Mouse (Mus musculus) lung, embryonic 14.5 days (tissue): Measurements from ENCODE around the gene Immp2l. TPM values are rescaled to one million over a fixed set of nuclear protein-coding genes. Genes with fewer than 3 reads are reported as not detected.

ENCODE experiments used
- ATAC-seq: fragments of 200-750 bp; cut with Nextera tagmentation; 2 replicates; pipeline ENCODE4 v1.8.0; 2017; ENCODE audit warnings: mild to moderate bottlenecking, moderate TSS enrichment, moderate library complexity; ENCODE audit not compliant: insufficient read depth
- DNase-seq: peaks from one replicate; pipeline ENCODE4 v3.0.0-alpha.2; 2015
- H3K27ac ChIP-seq: fragments of 300-500 bp; sonication (generic); 2 replicates; pipeline ENCODE4 v1.5.1; 2014; ENCODE audit warnings: low read depth, mild to moderate bottlenecking, moderate library complexity
- H3K27me3 ChIP-seq: fragments of 300-500 bp; sonication (generic); 2 replicates; pipeline ENCODE4 v1.6.1; 2014; ENCODE audit warnings: low read length, control low read depth; ENCODE audit not compliant: insufficient read depth
- H3K36me3 ChIP-seq: fragments of 300-500 bp; sonication (generic); 2 replicates; pipeline ENCODE4 v1.6.1; 2014; ENCODE audit warnings: control low read depth; ENCODE audit not compliant: insufficient read depth
- H3K4me1 ChIP-seq: fragments of 300-500 bp; sonication (generic); 2 replicates; pipeline ENCODE4 v1.6.1; 2014; ENCODE audit warnings: antibody characterized with exemption, control low read depth; ENCODE audit not compliant: insufficient read depth
- H3K4me2 ChIP-seq: fragments of 300-500 bp; sonication (generic); 2 replicates; pipeline ENCODE4 v1.6.1; 2014; ENCODE audit warnings: mild to moderate bottlenecking
- H3K4me3 ChIP-seq: fragments of 300-500 bp; sonication (generic); 2 replicates; pipeline ENCODE4 v1.5.1; 2014; ENCODE audit warnings: low read depth, low read length
- H3K9ac ChIP-seq: fragments of 300-500 bp; sonication (generic); 2 replicates; pipeline ENCODE4 v1.6.1; 2014
- H3K9me3 ChIP-seq: fragments of 300-500 bp; sonication (generic); 2 replicates; pipeline ENCODE4 v1.6.1; 2016; ENCODE audit warnings: low read depth, low read length, control low read depth
- CTCF ChIP-seq: IDR thresholded peaks from 2 replicates; pipeline ENCODE4 v1.5.1; 2016; ENCODE audit warnings: antibody characterized with exemption, low read depth
- WGBS: fragments of 180-500 bp; shearing (Covaris S2); extraction: QIAGEN DNeasy Blood & Tissue Kit; methylation state at CpG from one replicate; pipeline ENCODE4 v1.1.7; 2014; 5-methylcytosine and 5-hydroxymethylcytosine counted together
- polyA plus RNA-seq: library from polyadenylated mRNA; unstranded; fragments of >200 nt; fragmentation: Nextera tagmentation; extraction: Ambion mirVana; gene quantifications from 2 replicates; pipeline ENCODE4 v1.2.1, GENCODE M21; 2014

Immp2l gene
- polyA plus RNA-seq, 1 experiment from 2014 or later, result 12.5 TPM

DNA sequence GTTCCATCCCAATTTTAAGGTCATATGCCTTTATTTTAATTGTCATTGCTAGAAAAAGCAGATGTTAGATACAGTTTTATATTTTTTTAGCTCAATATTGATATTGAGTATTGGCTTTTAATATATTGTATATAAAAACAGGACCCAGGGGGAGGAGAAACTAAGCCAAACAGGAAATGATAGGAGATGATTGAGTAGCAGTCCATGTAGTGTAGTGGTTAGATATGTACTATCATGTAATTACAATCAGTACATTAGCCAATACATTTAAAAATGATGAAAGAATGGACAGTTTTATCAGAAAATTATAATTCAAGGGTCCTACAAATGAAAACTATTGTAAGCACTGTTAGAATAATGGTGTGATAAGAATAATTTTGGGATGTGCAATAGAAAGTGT is 94.5 kb downstream of the Immp2l start:
- DNase-seq, result no peak
- no peaks in the 10 kb centered on the region for H3K4me1 ChIP-seq
- H3K9me3 ChIP-seq, result no peaks in the 10 kb centered on the region
- no peak overlapping the region for H3K27ac ChIP-seq
- no peak overlapping the region for H3K9ac ChIP-seq
- ATAC-seq, result no peak
- no peaks in the 10 kb centered on the region for H3K27me3 ChIP-seq
- H3K4me3 ChIP-seq, result no peak overlapping the region
- H3K36me3 ChIP-seq, result no peaks in the 10 kb centered on the region
- no peak for TF ChIP-seq CTCF
- no peak overlapping the region for H3K4me2 ChIP-seq

DNA sequence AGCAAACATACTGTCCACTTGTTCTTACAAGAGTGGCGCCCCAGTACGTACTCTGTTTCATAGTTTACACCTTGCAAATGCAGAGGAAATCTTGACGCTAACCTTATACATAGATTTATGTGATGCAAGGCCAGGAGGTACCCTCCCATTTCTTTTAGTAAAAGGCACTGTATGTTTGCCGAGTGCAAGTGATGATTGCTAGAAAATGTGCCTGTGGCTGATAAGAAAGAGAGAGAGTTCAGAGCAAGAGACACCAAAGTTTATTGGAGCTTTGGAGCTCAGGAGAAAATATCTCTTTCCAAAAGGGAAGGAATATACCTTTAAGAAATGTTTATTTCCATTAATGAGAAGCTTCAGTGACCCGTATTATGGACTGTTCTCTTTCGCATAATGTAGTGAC is 95.8 kb downstream of the Immp2l start:
- Histone ChIP-seq H3K27me3 (no peaks in the 10 kb centered on the region), H3K9ac (no peak overlapping the region), H3K4me3 (no peak overlapping the region), H3K4me2 (no peak overlapping the region), H3K27ac (no peak overlapping the region), H3K4me1 (no peaks in the 10 kb centered on the region), H3K36me3 (no peaks in the 10 kb centered on the region), H3K9me3 (no peaks in the 10 kb centered on the region)
- DNase-seq, result no peak
- WGBS, result 58% methylated on average over 6 of the region's 6 CpGs
- no peak for ATAC-seq
- no peak for TF ChIP-seq CTCF

DNA sequence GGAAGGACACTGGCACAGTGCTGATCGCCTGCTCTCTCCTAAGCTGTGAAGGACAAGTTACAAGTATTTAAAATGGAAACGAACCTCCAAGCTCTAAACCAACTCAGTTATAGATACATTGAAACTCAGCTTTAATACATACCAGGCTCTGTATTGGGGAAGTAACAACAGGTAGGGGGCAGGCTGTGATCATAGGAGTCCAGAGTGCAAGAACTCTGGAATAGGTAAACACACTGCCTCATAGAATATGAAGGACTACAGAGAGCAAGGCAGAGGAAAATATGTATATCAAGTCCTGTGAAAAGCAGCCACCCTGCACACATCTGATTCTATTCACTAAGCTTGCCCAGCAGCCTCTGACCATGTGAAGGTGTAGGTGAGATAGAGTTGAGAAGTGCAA is 99.3 kb downstream of the Immp2l start:
- H3K9ac ChIP-seq, result no peak overlapping the region
- no peak overlapping the region for H3K27ac ChIP-seq
- H3K36me3 ChIP-seq, result no peaks in the 10 kb centered on the region
- H3K4me3 ChIP-seq, result no peak overlapping the region
- TF ChIP-seq CTCF, result peak; percentile 34
- no peak overlapping the region for H3K4me2 ChIP-seq
- H3K4me1 ChIP-seq, result no peaks in the 10 kb centered on the region
- 81% methylated on average over 2 of the region's 2 CpGs for WGBS
- no peaks in the 10 kb centered on the region for H3K27me3 ChIP-seq
- DNase-seq (no peak), ATAC-seq (no peak)
- no peaks in the 10 kb centered on the region for H3K9me3 ChIP-seq

DNA sequence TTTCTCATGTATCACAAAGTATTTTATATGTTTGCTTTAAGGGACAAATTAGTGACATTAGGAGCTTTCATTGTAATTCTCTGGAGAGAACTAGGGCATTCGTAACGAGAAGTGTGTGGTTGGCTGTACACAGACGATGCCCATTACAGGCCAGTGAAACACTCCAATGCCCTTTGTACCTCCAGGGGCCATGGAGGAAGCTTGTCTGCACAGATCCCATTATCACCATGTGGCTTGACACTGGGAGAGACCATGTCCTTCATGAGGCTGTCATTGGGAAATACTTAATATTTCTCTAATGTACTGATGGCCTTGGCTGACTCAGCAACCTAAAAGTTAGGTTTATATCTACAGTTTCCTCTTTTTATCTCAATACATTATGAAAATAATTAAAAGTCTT is 111.0 kb downstream of the Immp2l start:
- Histone ChIP-seq H3K36me3 (no peaks in the 10 kb centered on the region), H3K4me2 (no peak overlapping the region), H3K4me3 (no peak overlapping the region), H3K9me3 (no peaks in the 10 kb centered on the region), H3K4me1 (no peaks in the 10 kb centered on the region), H3K27me3 (no peaks in the 10 kb centered on the region), H3K9ac (no peak overlapping the region), H3K27ac (no peak overlapping the region)
- ATAC-seq, result no peak
- no peak for TF ChIP-seq CTCF
- 81% methylated on average over 3 of the region's 3 CpGs for WGBS
- DNase-seq, result no peak

DNA sequence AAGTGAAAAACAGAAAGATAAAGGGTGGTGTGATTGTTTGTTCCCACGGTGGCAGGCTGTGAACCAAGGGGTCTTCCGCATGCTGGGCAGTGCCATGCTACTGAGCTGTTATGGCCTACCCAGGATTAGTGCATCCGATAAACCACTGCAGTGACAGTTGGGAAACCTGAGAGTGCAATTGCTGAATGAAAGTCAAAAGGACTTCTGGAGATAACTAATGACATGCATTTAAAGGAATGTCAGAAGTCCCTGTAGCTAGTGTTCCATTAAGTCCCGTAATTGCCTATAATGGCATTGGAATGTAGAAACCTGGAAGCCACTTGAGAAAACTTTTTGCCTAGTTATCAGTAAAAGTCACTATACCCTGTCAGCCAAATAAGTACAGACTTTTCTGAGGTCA is 135.7 kb downstream of the Immp2l start:
- H3K9me3 ChIP-seq, result no peaks in the 10 kb centered on the region
- WGBS, result 73% methylated on average over 4 of the region's 4 CpGs
- TF ChIP-seq CTCF, result no peak
- no peaks in the 10 kb centered on the region for H3K36me3 ChIP-seq
- DNase-seq, result no peak
- ATAC-seq, result no peak
- H3K4me3 ChIP-seq, result no peak overlapping the region
- H3K4me2 ChIP-seq, result no peak overlapping the region
- no peaks in the 10 kb centered on the region for H3K27me3 ChIP-seq
- H3K9ac ChIP-seq, result no peak overlapping the region
- H3K27ac ChIP-seq, result no peak overlapping the region
- no peaks in the 10 kb centered on the region for H3K4me1 ChIP-seq

DNA sequence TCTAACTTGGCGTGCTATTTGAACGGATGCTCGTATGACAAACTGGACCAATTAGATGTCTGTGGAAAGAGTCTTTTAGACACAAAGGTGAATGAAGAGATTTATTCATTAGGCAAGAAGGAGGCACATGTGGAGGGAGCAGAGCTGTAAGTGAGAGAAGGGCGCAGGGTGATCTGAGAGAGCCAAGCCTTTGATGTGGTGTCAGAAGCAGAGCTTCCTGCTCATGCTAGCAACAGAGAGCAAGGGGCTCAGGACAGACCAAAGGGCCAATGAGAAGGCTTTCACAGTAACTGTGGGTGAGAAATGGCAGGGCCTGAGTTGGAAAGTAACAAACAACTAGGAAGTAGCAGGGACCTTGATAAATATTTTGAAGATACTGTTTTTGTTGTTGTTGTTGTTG is 143.9 kb downstream of the Immp2l start:
- no peaks in the 10 kb centered on the region for H3K4me1 ChIP-seq
- WGBS, result 77% methylated on average over 4 of the region's 4 CpGs
- no peaks in the 10 kb centered on the region for H3K27me3 ChIP-seq
- ATAC-seq (no peak), DNase-seq (no peak)
- H3K9ac ChIP-seq, result no peak overlapping the region
- H3K9me3 ChIP-seq, result no peaks in the 10 kb centered on the region
- H3K4me3 ChIP-seq, result no peak overlapping the region
- no peaks in the 10 kb centered on the region for H3K36me3 ChIP-seq
- H3K4me2 ChIP-seq, result no peak overlapping the region
- TF ChIP-seq CTCF, result no peak
- H3K27ac ChIP-seq, result no peak overlapping the region

DNA sequence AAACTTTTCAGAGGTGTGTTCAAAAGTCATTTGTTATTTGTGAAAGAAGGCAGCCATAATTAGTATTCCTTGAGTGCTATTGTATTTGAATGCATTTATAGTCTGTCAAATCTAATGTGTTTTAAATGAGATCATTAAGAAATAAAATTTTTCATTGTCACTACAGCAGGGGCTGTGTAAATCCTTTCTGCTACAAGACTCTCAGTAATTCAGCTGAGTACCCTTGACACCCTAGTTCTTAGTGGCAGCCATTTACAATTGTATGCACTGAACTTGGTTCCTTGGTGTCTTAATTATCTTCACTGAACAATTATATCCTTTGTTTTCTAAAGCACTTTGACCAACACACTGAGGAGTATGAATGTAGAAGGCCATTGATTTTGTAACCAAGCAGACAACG is 146.2 kb downstream of the Immp2l start:
- no peaks in the 10 kb centered on the region for H3K27me3 ChIP-seq
- no peak for ATAC-seq
- no peak overlapping the region for H3K4me2 ChIP-seq
- no peaks in the 10 kb centered on the region for H3K36me3 ChIP-seq
- H3K27ac ChIP-seq, result no peak overlapping the region
- H3K9me3 ChIP-seq, result no peaks in the 10 kb centered on the region
- no peak for TF ChIP-seq CTCF
- DNase-seq, result no peak
- WGBS, result 73% methylated on average over 1 of the region's 1 CpGs
- no peaks in the 10 kb centered on the region for H3K4me1 ChIP-seq
- H3K4me3 ChIP-seq, result no peak overlapping the region
- no peak overlapping the region for H3K9ac ChIP-seq

DNA sequence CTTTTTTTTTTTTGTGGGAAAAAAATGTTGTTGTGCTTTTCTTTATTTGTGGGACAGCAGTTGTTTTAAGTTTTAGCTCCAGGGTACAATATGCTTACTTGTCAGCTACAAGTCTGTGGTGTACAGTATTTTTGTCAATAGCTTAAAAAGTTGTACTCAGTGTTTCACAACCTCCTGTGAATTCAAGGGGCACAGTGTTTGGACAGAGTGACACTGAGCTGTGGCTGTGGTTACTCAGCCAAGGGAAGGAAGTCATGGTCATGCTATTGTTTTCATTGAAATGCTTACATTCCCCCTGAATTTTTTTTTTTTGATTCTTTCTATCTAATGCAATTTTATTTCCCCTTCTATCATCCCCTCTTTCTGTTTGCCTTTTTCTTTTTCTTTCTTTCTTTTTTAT is 159.0 kb downstream of the Immp2l start:
- no peaks in the 10 kb centered on the region for H3K27me3 ChIP-seq
- H3K4me1 ChIP-seq, result no peaks in the 10 kb centered on the region
- DNase-seq (peak; percentile 21), ATAC-seq (no peak)
- no peak overlapping the region for H3K9ac ChIP-seq
- no peaks in the 10 kb centered on the region for H3K9me3 ChIP-seq
- H3K36me3 ChIP-seq, result no peaks in the 10 kb centered on the region
- no peak overlapping the region for H3K27ac ChIP-seq
- no peak for TF ChIP-seq CTCF
- no peak overlapping the region for H3K4me2 ChIP-seq
- no peak overlapping the region for H3K4me3 ChIP-seq
